Mouse (Mus musculus) kidney, embryonic 15.5 days (tissue): ENCODE data around the gene Dgke. TPM values are rescaled to one million over a fixed set of nuclear protein-coding genes. Genes with fewer than 3 reads are reported as not detected.

Experiments used
- polyA plus RNA-seq: library from polyadenylated mRNA; unstranded; fragments of >200 nt; fragmentation: Nextera tagmentation; extraction: Ambion mirVana; gene quantifications from 2 replicates; pipeline ENCODE4 v1.2.1, GENCODE M21; 2015

The Dgke gene
- polyA plus RNA-seq, 1 experiment from 2014 or later, result 4.6 TPM

Other genes with a start within 250 kb of the Dgke start
- gene Akap1, start 202.3 kb downstream of the Dgke start, polyA plus RNA-seq, result 20.8 and 22.2 TPM in 2 replicates
- 128 and 130 TPM in 2 replicates for gene Scpep1, start 111.4 kb downstream of the Dgke start, polyA plus RNA-seq
- not detected in 2 replicates for gene Elobl, start 99.9 kb downstream of the Dgke start, polyA plus RNA-seq
- 17.2 and 18.3 TPM in 2 replicates for gene Coil, start 96.6 kb downstream of the Dgke start, polyA plus RNA-seq
- 14.5 and 16.4 TPM in 2 replicates for gene Trim25, start 67.5 kb downstream of the Dgke start, polyA plus RNA-seq
- not detected in 2 replicates for gene Gm525, start 7.0 kb upstream of the Dgke start, polyA plus RNA-seq
- gene Nog, start 235.5 kb upstream of the Dgke start, polyA plus RNA-seq, result 0.82 and 1.2 TPM in 2 replicates